Mouse (Mus musculus): ENCODE data around the gene Atp6v1g3.

Gene Atp6v1g3

DNA sequence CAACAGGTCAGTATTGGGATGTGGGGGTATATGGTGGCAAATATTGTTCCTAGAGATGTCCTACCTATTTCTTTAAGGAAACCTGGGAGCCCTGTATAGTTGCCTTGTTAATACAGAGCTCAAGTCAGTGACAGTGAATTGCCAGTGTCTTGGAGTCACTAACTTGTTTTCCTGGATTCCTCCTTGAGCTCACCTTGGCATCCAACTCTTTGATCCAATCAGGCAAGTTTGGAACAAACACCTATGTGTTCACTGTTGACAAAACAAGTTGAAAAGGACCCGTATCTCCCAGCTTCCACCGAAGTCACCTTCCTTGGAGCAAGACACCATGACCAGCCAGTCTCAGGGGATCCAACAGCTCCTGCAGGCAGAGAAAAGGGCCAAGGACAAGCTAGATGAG lies at the start of gene Atp6v1g3:
Gene Atp6v1g3 (plus strand): TSS at position 301 of the 400 bp plus-strand sequence.
- DNase-seq (ENCODE audit: extremely low spot score, low spot score) = no peak

DNA sequence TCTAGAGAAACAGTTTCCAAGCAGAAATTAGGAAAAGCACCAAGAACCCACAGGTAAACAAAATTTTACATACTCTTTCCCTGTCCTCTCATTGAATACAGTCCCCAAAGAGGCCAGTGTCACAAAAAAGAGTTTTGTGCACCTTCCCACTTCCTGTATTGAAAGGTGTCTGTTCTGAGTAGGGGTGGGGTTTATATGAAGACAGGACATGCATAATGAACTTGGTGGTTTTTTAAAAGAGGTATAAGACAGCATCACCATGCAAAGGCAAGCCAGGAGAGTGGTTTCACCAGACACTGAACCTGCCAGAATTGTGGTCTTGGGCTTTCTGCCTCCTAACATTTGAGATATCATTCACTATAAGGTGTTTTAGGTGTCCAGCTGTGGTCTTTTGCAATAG lies 40.5 kb upstream of the Atp6v1g3 start:
- DNase-seq (ENCODE audit: extremely low spot score, low spot score) = no peak

DNA sequence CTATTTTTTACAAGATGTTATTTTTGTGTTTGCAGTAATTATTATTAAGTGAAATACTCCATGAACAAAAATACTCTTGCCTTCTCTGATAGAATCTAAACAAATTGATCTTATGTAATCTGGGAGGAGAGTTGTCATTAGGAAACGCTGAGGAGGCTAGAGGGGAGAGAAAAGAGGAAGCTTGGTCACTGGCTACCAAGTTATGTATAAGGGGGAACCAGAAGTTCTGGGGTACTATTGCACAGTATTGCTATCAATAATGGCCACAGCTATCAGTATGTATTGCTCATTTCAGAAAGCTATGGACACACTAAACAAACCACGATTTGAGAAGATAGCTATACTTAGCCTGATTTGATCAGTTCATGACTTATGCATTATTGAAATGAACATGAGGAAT lies 36.3 kb upstream of the Atp6v1g3 start:
- DNase-seq (ENCODE audit: extremely low spot score, low spot score) = no peak

DNA sequence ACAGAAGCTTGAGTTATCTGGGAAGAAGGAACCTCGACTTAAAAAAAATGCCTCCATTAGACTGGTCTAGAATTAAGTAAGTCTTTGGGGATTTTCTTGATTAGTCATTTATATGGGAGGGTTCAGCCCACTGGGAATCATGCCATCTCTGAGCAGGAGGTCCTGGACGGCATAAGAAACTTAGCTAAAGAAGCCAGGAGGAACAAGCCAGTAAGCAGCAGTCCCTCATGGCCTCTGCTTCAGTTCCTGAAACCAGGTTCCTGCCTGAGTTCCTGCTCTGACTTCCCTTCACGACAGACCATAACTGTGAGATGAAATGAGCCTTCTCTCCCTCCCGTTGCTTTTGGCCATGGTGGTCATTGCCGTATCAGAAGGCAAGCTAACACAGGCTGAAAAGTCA lies 29.6 kb upstream of the Atp6v1g3 start:
- no peak for DNase-seq (ENCODE audit: extremely low spot score, low spot score)

DNA sequence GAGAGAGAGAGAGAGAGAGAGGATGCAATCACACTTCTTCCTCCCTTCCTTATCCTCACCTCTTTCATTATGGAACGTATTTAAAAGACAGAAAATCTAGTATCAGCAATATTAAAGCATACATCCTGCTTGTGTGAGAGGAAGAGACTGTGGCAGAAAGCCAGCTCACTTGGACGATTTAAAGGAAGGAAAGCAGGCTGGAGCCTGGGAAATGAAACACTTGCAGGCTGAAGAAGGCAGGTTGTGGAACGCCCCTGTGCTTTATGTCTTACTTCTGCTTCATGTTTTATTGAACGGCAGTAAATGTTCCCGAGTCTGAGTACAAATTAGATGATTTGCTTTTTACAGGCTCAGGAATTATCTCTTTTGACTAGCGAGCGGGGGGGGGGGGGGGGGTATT lies 29.1 kb upstream of the Atp6v1g3 start:
- DNase-seq (ENCODE audit: extremely low spot score, low spot score) = no peak

DNA sequence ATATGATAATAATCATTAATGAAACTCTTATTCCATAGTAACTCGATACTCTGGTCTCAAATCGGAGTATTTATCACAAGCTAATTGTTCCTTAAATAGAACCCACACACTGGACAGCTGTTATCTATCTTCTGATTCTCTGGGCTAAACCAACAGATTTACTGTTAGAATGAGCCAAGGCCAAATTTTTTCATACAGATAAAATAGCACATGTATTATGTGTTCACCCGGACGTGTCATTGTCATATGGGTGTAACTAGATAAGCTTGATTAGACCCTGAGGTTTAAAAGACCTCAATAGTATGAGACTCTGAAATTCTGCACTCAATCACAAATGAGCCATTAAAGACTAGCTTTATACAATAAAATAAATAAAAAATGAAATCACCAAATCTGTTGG lies 28.4 kb upstream of the Atp6v1g3 start:
- no peak for DNase-seq (ENCODE audit: extremely low spot score, low spot score)

DNA sequence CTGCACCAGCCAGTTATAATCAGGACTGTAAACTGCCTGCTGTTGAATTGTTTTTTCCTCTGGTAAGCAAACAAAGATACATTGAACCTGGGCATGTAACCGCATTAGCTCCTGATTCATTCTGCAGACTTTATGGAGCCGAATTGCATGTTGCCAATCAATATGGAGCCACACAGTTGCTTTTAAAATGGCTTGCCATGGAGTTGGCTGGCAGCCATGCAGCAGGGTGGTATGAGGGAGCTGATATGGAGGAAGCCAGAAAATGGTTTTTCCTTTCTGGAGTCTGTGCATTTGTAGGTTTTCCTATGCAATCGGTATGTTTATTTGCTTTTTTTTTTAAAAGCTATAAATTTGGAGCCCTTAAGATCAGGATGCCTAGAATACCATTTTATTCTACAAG lies 28.0 kb upstream of the Atp6v1g3 start:
- DNase-seq (ENCODE audit: extremely low spot score, low spot score) = no peak

DNA sequence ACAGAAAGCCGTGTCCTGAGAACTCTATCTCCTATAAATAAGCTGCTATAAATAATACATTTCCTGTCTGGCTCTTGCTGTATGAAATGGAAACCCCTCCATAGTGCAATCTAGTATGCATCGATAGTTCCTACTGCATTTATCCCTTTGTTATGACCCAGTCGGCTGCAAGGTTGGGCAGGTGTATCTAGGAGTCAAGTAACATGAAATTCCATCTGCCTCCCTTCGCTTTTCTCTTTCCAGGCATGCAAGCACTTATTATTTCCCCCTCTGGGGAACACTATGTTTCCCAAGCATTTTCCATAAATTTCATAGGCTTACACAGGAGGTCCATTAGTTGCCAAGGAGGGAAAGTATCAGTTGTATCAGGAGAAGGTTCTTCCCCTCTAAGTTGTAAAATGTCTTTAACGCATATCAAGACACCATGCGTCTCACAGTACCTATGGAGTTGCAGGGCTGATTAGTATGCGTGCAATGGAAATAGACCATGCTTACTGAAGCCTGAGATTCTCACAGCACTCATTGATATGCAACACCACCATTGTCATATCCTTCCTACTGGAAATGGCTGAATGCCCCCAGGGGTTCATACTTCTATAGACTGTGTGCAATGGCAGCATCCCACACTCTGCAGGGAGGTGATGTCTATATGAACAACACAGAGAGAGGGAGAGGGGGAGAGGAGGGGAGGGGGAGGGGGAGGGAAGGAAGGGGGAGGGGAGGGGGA lies 26.9 kb upstream of the Atp6v1g3 start:
- DNase-seq (ENCODE audit: extremely low spot score, low spot score) = no peak

DNA sequence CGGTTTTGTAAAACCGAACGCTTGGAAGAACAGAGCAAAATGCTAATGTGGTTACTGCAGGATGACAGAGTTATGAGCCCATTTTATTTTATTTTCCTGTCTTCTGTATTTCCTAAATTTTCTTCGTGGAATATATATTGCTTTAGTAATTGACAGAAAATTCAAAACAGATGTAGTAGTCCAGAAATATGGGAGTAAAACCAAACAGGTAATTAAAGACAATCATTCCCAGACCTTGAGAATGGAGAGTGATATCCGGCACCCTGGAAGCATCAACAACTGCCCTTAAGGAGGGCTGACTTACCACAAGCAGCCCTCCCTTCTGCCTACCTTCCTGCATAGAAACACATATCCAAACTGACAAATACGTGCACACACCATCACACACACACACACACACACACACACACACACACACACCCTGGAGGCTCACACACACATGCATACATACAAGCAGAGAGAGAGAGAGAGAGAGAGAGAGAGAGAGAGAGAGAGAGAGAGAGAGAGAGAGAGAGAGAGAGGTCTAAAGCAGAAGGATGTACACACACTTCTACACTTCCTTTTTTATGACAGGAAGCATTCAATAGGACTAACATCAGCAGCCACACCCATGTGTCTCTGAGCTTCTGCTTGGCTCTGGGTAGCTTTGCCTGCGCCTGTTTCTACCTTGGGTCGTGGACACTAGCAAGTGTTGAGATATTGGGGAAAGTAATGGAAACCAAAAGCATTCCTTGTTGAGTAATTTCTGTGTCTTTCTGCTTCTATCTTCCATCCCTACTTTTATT lies 25.6 kb upstream of the Atp6v1g3 start:
- no peak for DNase-seq (ENCODE audit: extremely low spot score, low spot score)

DNA sequence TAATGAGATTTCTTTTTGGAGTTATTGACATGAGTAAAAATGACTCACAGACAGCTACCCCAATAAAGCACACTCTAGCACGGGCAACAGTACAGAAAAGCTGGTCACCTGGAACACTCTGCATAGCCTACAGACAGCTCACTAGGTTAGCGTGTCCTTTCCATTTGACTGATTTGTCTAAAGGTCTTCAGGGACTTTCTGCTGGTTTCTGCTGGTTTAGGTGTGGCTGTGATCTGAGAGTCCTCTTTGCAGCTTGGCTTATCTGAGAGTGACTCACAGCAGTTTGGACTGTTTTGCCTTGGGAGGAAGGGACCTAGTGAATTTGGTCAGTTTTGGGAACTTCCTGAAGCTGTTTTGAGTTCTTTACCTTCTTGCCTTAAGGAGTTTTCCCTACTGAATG lies 24.8 kb upstream of the Atp6v1g3 start:
- DNase-seq (ENCODE audit: extremely low spot score, low spot score) = no peak

DNA sequence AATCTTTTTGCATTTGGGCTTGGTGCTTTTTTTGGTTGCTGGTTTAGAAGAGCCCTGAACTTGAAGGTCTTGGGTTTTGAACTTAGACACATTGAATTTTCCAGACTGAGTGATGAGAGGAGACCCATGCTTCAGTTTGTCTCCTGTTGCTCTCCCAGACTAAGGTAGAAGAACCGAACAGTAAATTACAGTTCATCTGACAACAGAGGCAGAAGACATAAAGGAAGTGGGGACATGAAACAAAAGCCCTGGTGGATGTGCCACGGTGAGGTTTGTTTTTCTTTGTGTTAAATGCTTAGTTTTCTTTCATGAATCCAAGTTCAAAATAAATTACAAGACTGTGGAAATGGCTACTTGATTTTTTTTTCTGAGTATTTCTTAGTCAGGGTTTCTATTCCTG lies 22.6 kb upstream of the Atp6v1g3 start:
- DNase-seq (ENCODE audit: extremely low spot score, low spot score) = no peak

DNA sequence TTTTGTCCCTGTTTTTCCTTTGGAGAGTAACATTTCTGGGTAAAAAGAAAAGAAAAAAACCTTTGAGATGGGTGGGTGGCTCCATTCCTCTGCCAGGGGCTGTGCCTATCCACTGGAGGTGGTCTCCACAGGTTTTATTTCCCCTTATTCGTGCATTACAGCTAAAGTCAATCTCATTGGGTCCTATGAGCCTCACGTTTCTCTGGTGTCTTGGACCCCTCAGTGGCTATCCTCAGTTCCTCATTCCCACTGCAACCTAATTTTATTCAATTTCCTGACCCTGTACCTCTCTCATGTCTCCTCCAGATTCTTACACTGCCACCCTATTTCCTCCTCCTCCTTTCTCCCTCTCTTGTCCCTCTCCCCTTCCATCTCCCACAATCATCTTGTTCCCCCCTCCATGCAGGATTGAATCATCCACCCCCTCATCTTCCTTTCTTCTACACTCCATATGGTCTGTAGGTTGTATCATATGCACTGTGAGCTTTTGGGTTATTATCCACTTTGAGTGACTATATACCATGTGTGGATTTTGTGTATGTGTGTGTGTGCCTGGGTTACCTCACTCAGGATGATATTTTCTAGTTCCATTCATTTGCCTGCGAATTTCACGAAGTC lies 17.3 kb upstream of the Atp6v1g3 start:
- DNase-seq (ENCODE audit: extremely low spot score, low spot score) = no peak

DNA sequence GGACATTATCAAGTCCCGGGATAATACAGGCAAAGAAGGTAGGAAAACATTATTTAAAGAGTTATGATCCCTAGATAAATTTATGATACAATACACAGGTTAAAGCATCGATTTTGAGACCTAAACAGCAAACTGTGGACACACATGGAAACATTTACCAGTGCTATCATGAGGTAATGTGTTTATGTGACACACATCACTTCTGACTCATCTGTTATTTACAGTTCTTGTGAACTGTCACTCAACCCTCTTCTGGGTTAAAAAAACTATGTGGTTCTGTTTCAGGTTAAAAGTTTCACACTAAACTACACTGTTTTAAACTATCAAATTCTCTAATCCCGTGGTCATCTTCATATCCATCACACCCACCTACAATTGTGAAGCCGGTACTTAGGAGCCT lies 14.8 kb upstream of the Atp6v1g3 start:
- no peak for DNase-seq (ENCODE audit: extremely low spot score, low spot score)

DNA sequence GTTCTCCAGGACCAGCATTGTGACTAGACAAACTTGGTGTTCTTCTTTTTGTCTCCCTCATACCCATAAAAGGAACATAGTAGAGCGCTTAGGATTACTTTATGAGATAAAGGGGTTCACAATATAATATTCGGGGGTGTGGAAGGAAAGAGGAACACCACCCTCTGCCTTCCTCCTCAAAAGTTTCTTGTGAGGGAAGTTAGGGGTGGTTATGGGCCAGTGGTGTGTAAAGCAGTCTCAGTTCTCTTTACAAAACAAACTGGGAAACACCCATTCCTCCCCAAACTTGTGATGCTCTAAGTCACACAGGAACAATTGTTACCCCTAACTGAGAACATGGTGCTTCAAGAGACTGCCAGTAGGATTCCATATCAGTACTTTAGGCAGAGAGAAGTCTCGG lies 12.0 kb upstream of the Atp6v1g3 start:
- DNase-seq (ENCODE audit: extremely low spot score, low spot score) = no peak

DNA sequence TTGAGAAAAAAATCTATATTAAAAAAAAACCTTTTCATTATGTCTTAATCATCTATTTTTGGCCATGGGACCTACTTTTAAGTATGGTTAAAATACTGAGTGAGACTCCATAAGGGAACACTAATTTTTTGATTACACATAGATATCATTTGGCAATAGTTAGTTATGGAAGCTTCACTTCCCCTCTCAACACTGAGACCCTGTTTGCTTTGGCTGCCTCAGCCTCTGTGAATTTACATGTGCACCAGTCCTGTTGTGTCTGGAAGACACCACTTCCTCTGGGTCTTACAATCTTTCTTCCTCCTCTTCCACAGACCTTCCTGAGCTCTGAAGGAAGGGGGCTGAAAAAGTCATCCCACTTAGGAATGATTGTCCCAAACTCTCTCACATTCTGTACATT lies 11.1 kb upstream of the Atp6v1g3 start:
- DNase-seq (ENCODE audit: extremely low spot score, low spot score) = no peak

DNA sequence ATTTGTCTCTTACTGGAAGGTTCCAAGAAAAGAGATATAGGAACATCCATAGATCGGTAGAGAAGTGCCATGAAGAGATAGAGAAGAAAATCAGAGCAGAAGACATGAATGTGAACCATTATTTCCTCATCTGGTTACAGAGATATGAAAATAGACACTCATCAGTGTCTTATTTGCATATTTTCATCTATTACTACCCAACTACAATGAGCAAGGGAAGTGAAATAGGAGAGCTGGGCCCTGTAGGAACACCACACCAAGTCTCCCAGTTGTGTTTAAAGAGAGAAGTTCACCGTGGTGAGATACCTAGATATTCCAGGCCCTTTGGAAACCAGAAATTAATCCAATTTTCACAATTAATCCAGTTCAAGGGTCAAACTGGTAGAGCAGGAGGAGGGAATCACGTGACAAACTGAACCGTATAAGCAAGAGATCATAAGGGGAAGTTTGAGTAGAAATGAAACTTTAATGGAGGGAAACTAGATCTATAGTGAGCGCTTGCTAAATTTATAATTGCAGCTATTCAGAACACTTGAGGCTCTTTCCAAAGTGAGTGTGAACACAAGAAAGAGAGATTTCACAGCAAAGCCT lies 6.0 kb upstream of the Atp6v1g3 start:
- DNase-seq (ENCODE audit: extremely low spot score, low spot score) = no peak

DNA sequence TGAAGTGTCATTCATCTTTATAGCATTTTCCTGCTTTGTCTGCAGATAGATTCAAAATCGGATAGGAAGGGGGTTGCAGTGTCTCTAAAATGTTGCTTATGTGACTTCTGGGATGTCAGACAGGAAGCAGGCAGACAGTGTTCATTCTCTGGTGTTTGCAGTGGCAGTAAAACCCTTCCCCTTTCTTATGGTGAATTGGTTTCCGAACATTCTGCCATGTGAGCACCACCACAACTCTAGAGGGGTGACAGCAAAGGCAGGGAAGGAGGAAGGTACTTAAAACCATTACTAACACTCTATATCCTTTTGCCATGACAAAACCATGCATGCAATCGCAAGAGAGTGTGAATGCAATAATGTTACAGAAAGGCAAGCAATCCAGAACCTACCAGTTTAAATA lies 1.4 kb downstream of the Atp6v1g3 start:
- no peak for DNase-seq (ENCODE audit: extremely low spot score, low spot score)

DNA sequence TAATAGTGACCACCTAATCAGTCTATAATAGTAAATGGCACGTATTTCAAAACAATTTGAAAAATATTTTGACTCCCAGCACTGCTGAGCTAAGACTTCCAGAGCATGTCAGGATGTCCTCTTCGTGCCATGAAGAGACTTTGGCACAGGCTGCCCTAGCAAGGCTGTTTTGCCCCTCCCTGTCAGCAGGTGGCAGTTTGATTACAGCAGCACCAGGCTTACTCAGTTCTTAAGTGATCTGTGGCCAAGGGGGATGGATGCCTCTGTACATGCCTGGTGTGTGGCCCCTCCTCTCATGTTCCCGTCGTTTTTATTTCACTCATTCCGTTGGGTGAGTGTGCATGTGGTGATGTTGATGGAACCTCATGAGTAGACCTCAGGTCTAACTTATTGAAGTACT lies 2.3 kb downstream of the Atp6v1g3 start:
- DNase-seq (ENCODE audit: extremely low spot score, low spot score) = no peak

DNA sequence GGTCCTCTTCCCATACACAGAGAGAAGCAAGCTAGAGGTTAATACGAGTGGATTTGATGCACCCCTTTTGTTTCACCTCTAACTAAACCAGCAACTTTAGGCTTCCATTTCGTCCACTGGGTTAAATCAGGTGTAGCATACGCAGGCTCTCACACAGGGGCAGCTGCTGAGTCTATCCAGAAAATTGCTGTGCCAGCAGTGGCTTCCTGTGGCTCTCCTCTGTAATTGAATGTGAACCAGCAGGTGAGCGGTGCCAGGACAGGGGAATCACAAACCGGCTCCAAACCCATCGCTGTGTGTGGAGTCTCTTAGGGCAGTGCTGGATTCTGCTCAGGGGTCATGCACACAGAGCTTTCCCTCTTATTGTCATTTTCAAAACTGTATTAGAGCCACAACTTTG lies 7.6 kb downstream of the Atp6v1g3 start:
- DNase-seq (ENCODE audit: extremely low spot score, low spot score) = no peak

DNA sequence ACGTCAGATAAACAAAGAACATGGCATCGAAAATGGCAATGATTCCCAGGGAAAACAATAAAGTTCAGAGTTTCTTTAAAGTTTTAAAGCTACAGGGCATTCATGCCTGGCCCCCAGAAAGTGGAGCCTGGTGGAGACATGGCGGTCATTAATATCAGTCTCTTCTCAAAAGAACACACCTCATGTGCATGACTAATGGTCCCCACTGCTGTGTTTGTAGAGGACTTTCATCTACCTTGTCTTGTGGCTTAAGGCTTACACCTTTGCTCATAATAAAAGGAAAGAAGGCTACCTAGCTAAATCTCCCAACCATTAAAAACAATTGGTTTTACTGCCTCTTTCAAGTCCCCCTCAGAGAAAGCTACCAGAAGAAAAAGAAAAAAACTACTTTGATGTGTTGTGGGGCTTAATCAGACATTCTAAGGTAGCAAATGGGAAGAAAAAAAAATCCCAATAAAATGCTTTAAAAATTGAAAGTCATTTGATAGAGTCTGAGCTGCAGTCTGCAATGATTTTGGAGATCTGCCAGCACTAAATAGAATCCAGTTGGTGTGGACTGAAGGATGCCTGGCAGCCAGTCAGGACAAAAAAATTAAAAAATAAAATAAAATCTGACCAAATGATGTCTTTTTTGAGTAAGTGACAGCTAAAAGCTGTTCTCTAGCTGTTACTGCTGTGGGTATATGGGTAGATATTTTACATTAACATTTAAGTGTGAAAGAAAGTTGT lies 9.0 kb downstream of the Atp6v1g3 start:
- no peak for DNase-seq (ENCODE audit: extremely low spot score, low spot score)

DNA sequence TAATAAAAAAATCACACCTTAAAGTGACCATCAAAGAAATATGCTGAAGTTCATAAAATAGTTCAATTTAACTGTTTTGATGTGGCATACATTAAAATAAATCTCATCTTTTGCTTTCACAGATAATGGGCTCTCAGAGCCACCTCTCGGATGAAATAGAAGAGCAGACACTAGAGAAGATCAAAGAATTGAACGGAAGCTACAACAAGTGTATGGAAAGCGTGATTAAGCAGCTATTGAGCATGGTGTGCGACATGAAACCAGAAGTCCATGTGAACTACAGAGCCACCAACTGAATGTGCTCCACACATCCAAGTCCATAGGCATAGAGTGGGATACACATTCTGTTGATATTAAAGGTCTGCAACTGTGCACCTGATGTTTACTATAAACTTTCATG lies 14.1 kb downstream of the Atp6v1g3 start:
- DNase-seq (ENCODE audit: extremely low spot score, low spot score) = no peak

DNA sequence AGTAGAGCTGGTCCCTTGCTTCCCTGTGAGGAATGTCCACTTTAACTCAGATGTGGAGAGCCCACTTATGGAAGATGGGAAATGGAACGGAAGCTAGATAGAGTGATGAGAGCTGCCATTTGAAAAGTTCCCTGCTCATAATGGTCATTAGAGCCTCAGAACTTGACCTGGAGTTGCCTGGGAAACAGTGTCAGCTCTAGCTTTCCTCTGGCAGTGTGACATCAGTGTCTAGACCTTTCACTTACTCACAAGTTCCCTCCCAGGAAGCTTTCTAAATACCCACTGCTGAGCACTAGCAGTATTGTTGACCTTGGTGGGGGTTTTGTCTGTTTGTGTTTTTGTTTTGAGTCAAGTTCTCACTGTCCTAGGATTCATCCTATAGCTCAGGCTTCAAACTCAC lies 15.2 kb downstream of the Atp6v1g3 start:
- DNase-seq (ENCODE audit: extremely low spot score, low spot score) = no peak
